Mouse (Mus musculus) C2C12 (cell line): ENCODE measurements around the gene Prkag3.

Source experiments
- CEBPB ChIP-seq: IDR thresholded peaks from one replicate; pipeline ENCODE4 v1.6.1; 2011; ENCODE audit warnings: low read depth, mild to moderate bottlenecking, control low read depth, moderate library complexity
- CTCF ChIP-seq: IDR thresholded peaks from one replicate; pipeline ENCODE4 v1.5.1; 2011; ENCODE audit not compliant: control insufficient read depth, insufficient read depth, insufficient read length
- MYOG ChIP-seq: IDR thresholded peaks from one replicate; pipeline ENCODE4 v1.6.1; 2011; ENCODE audit not compliant: control insufficient read depth, insufficient read length; ENCODE audit errors: extremely low read depth
- USF1 ChIP-seq: IDR thresholded peaks from one replicate; pipeline ENCODE4 v1.6.1; 2011; ENCODE audit warnings: low read depth, mild to moderate bottlenecking, control low read depth, moderate library complexity

- TF ChIP-seq CTCF (peak; percentile 52), CEBPB (no peak), USF1 (no peak), MYOG (no peak)
Measured at GRCm38 (mm10) chr1:74775816-74776215, 26.8 kb upstream of the Prkag3 start.
